Mouse (Mus musculus): ENCODE data around the gene Sort1.

DNA sequence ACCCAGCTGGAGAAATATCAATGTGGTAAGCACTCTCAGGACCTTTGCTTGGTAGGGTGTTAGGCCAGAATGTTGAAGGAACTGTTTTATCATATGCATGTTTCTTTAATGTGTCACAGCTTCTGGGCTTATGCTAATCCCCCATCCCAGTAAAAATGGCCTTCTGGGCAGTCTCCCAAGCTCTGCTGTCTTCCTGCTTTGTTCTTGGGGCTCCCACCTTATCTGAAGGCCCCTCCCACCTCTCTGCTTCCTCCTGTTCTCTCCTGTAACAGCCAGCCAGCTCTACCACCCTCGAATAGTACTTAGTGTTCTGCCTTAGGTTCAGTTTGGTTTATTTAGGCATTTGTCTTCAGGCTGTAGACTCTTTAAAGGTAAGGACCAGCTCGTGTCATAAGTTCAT lies 10.5 kb downstream of the Sort1 start:
- no peak for TF ChIP-seq CTCF (conservative IDR thresholded peaks at IDR 0.05; ENCODE audit: low read length)
- no peak for TF ChIP-seq NANOG (IDR thresholded peaks at IDR 0.05; ENCODE audit: borderline replicate concordance, low read length)
